Mouse (Mus musculus) cortical plate, adult 2 months (tissue): ENCODE measurements at regions not wholly inside any gene's neighbourhood (a gene's known extent, or its start where the extent isn't known, plus 50 kb on each side); places are given as distances from the start of the nearest gene placed in this dataset.

ENCODE experiments used
- CTCF ChIP-seq: fragments of 200-500 bp; IDR thresholded peaks from 2 replicates; pipeline ENCODE4 v1.5.1; 2011; ENCODE audit warnings: mild to moderate bottlenecking, control low read depth, low read length; ENCODE audit not compliant: insufficient read depth; ENCODE audit errors: extremely low read depth
- POLR2A ChIP-seq: fragments of 200-500 bp; IDR thresholded peaks from 2 replicates; pipeline ENCODE4 v1.6.1; 2011; ENCODE audit warnings: mild to moderate bottlenecking, low read length, control low read depth; ENCODE audit not compliant: insufficient read depth; ENCODE audit errors: extremely low read depth

- no peak for TF ChIP-seq CTCF
- no peak for TF ChIP-seq POLR2A
These were observed 1503.1 kb upstream of the Gm6569 start for GRCm38 (mm10) chr15:72331262-72331661.
